Mouse (Mus musculus): ENCODE measurements around the gene Bbs12.

Gene Bbs12

DNA sequence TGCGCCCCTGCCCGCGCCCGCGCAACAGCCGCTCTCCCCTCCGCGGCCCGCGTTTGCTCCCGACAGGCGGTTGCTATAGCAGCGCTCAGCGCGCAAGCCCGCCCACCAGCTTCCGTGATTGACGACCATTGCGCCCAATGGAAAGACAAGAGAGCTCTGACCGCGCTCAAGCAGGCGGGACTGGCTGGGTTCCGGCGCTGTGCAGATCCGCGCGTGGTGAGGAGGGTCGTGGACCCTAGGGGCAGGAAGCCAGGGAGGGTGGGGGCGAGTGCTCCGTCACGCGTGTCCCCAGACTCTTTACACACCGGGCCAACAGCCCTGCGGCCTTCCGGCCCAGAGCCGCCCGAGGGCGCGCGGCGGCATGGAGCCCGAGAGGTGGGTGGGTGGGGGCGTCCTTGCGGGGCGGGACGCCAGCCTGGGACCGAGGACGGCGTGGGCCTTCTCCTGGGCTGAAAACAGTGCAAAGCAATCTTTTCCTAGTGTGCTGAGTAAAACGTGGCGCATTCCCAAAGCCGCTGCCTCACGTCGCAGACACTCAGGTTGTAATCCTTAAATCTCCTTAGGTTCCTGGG is at the start of gene Bbs12, which contains the start of gene Cetn4:
Gene Bbs12 (plus strand): TSS at position 185 of the 572 bp plus-strand sequence.
Gene Cetn4 (minus strand): TSS at position 339 of the 572 bp plus-strand sequence.
- DNase-seq (ENCODE audit: low spot score): peak; percentile 95

DNA sequence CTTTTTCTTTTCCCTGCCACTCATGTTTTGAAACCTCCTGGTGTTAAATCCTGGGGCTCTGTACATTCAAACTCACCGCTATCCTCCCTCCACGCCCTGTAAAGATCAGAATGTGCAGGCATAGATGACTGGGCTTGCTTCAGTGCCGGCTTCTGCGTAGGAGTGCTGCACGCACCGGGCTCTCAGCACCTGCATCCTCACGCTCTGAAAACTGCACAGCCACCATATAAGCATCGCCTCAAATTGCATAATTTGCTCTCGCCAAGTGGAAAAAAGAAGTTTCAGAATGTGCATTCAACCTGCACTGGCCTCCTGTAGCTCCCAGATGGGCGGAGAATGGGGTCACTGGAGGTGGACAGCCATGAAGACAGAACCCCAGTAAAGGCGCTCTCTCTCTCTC is 44.0 kb upstream of the Bbs12 start:
- no peak for DNase-seq (ENCODE audit: low spot score)

DNA sequence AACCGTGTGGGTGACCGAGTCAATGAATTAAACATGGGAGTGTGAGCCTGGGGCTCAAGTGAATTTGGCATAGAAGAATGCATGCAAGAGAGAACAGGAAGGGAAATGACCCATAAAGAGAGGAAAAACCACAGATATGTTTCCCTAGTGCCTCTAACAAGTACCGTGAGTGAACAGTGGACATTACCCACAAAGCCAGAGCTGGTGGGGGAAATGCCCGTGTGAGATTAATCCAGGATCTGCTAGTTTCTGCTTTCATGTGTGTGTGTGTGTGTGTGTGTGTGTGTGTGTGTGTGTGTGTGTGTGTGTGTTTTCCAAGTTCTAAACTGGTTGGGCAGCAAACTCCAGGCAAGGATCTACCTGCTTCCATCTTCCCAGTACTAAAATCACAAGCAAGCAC is 42.4 kb upstream of the Bbs12 start:
- DNase-seq (ENCODE audit: low spot score): no peak

DNA sequence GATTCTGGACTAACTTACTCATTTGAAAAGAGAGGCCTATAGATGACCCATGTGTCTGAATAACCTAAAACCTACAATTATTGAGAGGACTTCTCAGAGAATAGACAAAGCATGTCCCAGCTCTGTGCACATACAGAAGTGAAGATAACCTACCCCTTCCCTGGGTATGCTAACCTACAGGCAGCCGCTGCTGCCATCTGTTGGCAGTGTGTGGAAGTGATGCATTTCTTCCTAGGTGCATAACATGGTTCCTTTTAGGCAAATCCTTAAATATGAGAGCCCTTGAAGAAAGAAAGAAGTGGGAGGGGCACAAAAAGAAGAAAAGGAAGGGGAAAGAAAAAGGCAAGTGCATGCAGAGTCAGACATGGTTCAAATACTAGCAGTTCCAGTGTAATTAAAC is 41.1 kb upstream of the Bbs12 start:
- no peak for DNase-seq (ENCODE audit: low spot score)

DNA sequence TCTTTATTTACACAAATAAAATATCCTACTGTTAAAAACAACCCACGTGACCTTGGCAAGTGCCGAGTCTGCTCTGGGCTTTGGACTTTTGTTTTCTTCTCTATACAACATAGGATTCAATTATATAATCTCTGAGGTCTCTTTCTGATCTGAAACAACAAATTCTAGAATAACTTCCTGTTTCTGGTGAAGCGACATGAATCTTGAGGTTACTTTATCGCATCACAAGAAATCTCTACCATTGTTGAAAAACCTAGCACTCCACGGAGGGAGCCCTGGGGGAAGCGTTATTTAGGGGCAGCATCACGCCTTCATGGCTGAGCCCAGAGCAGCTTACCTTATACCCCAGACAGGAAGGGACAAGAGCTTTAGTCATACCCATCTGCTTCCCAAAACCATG is 39.3 kb upstream of the Bbs12 start:
- DNase-seq (ENCODE audit: low spot score): no peak

DNA sequence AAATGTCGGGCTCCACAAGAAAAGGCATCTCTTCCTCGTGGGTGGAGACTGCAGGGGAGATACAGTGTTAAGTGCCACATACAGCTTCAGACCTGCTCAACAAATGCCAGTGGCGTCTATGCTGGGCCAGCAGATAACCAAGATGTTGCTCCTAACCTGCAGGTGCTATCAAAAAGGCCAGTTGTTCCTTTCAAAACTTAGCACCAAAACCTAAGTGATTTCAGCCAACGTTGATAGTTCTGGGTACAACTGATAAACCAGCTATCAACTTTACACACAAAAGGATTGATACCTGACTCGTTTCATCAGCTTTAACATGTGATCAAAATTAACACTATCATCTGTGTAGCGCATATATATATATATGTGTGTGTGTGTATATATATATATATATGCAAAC is 37.7 kb upstream of the Bbs12 start:
- no peak for DNase-seq (ENCODE audit: low spot score)

DNA sequence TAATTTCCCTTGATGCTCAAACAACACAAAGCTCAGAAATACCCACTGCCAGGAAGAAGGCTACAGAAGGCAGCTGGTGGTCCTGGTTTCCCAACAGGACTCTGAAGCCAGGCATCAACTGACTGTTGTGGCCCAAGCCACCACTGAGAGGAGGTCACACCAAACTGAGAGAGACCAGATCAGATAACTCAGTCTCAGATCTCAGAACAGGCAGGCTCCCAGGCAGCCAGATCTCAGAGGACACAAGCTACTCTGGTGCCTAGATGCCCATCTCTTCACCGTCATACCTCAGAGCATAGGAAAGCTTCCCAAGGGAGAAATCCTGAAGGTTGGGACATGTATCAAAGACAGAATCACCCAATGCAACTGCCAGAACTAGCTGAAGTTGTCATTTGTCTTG is 32.1 kb upstream of the Bbs12 start:
- DNase-seq (ENCODE audit: low spot score): no peak

DNA sequence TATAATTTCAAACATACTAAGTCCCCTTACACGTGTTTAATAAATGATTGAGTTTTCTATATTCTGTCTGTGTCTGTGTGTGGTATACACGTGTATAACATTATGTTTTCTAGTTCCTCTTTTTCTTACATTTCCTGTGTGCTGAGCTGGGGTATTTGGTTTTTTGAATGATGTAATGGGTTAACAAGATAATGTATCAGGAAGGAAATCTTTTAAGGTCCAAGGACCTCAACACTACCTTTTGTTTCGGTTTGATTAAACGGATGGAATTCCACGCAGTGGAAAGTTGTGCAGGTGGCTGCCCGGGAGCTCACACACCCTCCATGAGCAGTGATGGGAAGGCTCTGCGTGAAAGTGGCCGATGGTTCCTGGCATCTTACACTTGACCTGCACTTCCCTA is 31.5 kb upstream of the Bbs12 start:
- no peak for DNase-seq (ENCODE audit: low spot score)

DNA sequence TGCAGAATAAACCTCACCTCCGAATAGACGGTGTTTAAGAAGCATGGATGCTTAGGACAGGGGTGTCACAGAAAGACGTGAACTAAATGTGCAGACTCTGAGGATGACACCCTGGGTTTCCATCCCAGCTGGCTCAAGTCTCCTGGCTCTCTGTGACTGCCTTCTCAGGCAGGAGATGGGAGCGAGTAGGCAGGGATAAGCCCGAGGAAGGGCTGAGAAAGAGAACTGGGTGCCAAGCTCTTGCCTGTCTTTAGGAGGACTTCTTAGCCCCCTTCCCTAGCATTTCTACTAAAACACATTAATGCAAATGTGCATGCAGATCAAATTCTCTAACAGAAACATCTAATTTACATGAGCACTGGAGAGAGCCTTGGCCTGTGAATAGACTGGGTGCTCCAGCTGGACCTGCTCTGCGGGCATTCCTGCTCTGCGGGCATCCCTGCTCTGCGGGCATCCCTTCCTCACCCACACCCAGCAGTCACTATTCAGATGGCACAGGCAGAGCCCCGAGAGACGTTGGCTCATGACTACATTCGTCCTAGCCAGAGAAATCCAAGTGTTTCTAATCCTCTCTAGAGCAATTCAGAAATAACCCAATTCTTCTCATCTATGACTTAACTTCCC is 29.9 kb upstream of the Bbs12 start:
- DNase-seq (ENCODE audit: low spot score): no peak

DNA sequence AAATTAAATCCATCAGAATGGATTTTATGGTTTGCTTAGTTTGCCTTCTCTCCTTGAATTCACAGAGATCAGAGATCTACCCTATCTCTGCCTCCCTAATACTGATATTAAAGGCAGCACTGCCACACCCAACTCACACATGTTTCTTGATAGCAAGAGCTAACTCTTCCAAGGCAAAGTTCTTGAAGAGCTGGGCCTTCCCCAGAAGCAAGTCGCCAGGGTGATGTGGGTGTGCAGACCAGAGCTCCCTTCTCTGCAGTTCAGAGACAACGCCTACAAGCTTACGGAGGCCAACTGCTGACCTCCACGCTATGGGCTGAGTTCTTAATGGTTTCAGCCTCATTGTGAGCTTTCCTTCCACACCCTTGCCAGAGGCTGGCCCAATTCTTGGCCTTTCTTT is 29.1 kb upstream of the Bbs12 start:
- no peak for DNase-seq (ENCODE audit: low spot score)

DNA sequence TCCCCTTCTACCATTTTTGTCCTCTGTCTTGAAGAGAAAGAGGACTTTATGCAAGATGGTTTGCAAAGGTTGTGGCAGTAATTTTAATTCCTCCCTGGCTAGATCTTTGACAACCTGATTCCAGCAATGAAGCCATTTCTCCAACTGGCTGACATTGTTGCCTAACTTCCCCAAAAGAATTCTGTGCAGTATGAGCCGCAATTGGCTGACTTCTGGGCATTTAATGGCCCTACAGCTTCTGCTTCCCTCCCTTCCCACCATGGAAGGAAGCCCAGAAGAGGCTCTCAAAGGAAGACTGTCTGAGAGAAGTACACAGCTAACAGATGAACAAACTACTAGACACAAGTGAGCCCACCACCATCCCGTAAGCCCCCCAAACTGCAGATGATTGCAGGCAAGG is 23.1 kb upstream of the Bbs12 start:
- DNase-seq (ENCODE audit: low spot score): no peak

DNA sequence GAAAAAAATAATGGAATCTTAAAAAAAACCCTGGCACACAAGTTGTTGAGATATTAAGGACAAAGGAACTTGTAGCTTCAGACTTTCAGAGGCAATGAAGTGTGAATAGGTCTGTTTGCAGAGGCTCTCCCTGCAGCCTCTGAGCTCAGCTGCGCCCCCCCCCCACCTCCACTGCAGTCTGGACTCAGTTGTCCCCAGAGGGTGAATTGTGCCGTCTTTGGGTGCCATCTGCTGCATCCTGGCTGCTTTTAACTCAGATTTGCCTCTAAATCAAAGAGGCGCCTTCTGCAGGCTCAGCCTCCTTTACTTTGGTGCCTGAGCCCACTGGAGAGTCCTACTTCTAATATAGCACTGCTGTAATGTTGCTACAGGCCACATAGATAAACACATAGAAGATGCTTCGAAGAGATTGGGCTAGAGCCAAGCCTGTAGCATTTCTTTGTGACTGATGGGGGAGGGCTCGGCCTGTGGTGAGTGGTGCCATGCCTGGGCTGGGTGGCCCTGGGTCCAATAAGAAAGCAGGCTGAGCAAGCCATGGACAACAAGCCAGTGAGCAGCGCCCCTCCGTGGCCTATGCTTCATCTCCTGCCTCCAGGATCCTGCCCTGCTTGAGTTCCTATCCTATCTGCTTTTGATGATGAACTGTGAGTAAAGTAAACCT is 21.3 kb upstream of the Bbs12 start:
- DNase-seq (ENCODE audit: low spot score): no peak

DNA sequence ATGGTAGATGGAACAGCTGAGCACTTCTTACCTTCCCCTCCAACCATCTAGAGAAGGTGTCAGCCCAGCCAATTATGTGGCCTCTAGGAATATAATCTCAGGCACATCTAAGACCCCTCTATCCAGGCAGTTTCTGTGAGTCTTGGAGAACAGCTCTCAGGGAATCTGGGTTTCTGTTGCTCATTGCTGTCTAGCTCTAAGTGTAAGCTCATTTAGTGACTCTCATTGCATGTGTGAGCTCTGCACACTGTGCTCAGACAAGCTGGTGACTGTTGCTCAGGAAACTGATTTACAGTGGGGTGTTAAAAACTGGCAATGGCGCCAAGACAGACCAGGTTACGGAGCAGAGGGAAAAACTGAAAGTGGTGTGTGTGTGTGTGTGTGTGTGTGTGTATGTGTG is 20.4 kb upstream of the Bbs12 start:
- DNase-seq (ENCODE audit: low spot score): no peak

DNA sequence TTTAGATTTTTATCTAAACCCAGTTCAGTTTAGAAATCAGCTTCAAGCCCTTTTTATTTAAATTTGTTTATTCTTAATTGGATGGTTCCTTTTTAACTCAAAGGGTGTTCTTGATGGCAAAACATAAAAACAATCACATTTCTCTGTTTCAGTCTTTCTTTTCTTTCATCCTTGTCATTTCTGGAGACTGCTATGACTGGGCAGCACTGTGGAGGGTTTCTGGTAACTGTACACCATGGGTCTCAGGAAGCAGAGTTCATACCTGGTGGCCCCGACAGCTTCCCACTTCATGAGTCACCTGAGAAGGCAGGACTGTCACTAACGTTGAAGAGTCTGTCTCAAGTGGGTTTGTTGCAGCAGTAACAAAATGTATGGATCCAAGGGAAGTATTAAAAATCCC is 19.7 kb upstream of the Bbs12 start:
- DNase-seq (ENCODE audit: low spot score): no peak

DNA sequence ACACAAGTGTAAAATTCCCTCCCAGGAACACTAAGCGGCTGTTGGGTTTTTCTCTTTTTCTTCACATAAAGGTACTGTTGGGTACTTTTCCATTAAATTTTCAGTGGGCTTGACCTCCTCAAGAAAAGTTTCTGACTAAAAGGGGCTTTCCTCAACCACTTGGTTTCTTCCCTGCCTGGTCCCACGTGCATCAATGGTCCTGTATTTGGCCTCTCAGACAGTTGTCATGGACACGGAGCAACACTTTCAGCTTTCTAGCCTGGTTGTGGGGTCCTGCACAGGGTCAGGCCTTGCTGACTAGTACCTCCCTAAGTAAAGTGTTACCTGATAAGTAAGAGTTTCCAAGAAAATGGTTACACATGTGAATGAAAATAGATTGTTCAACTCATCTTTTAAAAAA is 12.9 kb upstream of the Bbs12 start:
- DNase-seq (ENCODE audit: low spot score): no peak

DNA sequence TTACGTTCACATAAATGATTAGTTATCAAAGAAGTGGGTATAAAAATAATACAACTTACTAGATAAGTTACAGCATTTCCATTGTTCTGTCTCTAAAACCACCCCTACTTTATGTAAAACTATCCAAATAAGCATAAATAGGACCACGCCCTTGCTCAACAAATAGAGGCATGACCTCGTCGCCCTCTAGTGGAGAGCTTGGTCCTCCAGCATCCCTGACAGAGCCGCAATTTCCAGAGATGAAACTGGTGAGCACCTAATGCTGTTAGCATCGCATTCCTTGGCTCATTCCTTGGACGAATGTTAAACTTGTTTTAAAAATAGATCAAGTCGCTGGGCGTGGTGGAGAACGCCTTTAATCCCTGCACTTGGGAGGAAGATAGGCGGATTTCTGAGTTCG is 9.7 kb upstream of the Bbs12 start:
- DNase-seq (ENCODE audit: low spot score): no peak

DNA sequence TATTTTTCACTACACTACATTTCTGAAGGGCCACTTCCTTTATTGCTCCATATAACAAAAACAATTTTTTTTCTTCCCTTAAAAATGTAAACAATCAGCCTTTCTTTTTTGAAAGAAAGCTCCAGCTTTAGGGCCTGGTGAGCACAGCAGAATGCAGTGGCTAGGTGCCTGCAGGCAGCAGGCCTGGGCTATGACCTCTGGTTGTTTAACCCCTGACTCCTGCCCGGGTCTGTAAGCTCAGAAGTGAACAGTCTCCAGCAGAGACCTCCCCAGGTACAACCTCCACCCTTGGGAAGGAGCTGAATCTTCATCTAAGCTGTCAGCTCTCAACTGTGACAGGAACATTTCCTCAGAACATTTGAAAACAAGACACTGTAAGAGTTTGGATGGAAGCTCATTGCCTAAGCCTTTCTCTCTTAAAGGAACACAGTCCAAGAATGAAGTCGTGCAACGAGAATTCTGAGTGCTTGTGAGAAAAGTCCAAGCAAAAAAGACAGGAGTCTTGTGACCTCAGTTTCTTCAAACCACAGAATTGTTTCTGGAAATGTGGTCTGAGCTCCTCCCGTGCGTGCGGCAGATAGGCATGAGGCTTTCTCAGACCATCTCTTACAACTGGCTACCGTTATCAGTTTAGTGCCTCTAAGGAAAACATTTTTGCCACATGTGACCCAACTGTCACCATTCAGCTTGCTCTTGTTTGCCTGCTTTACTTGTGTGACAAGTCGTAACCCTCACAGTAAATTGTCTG is 8.8 kb upstream of the Bbs12 start:
- no peak for DNase-seq (ENCODE audit: low spot score)

DNA sequence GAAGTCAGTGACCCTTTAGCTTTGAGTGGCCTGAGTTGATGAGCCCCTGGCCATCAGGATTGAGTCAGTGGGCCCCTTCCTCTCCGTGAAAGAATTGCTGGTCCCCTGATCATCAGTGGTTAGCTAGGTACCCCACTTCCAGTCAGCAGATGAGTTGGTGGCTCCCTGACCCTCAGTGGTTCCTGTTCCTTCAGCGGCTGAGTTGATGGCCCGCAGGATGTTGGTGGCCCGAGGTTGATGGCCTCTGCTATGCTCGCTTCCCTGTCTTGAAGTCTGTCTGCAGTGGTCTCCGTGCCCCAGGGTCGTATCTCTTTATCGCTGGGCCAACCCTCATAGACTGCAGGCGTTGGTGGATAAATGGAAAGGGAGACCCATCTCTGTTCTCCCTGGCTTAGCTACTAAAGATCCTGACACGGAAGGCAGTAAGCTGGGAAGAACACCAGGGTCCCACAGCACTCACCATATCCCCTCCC is 421 bp upstream of the Bbs12 start:
- no peak for DNase-seq (ENCODE audit: low spot score)

DNA sequence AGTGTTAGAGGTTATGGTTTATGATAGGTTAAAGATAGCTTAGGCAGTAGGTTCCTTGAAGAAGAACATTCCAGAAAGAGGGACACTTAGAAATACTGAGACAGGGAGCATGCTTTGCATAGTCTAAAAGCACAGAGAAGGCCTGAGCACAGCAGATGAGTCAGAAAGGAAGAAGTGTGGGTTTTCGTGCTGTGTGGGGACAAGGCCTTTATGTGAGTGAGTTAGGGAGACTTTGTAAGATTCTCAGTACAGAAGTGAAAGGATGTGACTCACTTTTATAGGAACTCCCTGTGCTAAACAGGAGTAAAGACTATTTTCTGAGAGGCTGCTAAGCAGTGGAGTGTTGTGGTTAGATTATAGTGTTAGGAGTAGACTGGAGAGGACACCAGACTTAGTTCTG is 1.0 kb downstream of the Bbs12 start:
- DNase-seq (ENCODE audit: low spot score): no peak

DNA sequence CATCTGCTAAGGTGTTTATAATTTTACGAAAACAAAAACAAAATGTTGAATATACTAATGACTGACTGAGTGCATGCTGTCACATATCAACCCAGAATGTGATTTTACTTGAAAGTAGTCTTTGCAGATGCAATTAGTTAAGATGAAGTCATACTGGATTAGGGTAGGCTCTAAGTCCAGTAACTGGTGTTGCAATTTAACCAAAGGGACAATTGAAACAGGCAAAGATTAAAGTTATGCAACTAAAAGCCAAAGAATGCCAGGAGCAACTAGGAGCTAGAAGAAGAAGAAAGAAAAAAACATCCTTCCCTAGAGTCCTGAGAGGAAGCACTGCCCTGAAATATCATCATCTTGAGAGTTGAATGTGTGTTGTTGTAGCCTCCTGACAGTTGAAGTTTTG is 3.9 kb downstream of the Bbs12 start:
- no peak for DNase-seq (ENCODE audit: low spot score)

DNA sequence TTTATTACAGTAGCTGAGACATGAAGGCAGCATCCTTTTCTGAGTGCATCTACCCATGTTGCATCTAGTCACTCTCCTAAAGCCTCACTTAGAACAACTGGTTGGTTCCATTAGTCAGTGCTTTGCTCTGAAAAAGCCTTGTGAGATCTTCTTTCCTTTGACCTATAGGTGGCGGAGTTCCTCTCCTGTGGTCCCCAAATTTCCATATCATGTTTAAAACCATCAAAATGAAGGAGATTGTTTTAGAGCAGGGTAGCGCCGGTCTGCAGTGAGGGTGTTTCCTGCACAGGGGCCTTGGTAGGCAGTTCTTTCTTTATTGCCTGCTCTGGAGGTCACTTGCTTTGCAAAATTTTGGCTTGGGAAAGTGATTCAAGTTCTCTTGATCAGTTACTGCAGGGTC is 12.0 kb downstream of the Bbs12 start:
- no peak for DNase-seq (ENCODE audit: low spot score)

DNA sequence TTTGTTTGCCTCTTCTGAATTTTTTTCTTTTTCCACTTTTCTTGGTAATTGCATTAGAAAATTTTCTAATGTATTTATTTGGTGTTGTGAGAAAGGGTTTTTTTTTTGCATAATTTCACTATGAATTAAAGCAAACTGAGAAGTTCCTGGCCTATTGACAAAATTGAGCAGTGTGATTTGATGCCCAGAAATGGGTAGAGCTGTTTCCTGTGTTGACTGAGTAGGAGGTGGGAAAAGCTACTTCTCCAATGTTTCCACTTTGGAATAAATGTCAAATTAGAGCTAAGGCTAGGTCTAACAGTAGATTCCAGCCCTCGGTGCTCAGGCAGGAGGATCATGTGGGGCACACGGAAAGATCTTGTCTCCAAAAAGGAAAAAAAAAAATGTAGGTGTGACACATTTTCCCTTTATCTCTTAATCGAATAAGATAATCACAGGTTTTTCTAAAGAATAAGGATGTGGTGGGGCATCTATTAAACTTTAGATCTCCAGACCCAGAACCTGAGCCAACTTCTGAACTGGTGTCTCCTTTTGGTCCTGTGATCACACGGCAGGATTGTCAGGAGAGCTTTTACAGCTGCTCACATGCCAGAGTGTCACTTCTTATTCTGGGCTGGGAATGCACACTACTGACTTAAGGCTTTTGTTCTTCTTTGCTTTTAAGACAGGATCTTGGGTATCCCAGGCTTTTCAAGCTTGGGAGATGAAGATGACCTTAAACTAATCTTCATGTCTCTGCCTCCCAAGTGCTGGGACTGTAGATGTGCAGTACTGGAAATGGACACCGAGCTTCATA is 13.2 kb downstream of the Bbs12 start:
- DNase-seq (ENCODE audit: low spot score): no peak
